Mouse (Mus musculus) adrenal gland, postnatal 10 days (tissue): ENCODE measurements at regions not wholly inside any gene's neighbourhood (a gene's known extent, or its start where the extent isn't known, plus 50 kb on each side); places are given as distances from the start of the nearest gene placed in this dataset.
"Not testable (repeated sequence)": the region's sequence is repeated elsewhere in the genome, so short reads cannot be mapped to it uniquely, and the experiment has no call there.

Experiments used
- DNase-seq: peaks from one replicate; pipeline ENCODE4 v3.0.0; 2021; ENCODE audit warnings: mixed read lengths

GRCm38 (mm10) chr15:8831720-8832620 is 121.4 kb upstream of the Slc1a3 start:
- DNase-seq = no peak

GRCm38 (mm10) chr15:8824861-8825260 is 114.3 kb upstream of the Slc1a3 start:
- DNase-seq = no peak

- not testable (repeated sequence) for DNase-seq
Observed at GRCm38 (mm10) chr15:8822795-8823194, 112.2 kb upstream of the Slc1a3 start.

DNA sequence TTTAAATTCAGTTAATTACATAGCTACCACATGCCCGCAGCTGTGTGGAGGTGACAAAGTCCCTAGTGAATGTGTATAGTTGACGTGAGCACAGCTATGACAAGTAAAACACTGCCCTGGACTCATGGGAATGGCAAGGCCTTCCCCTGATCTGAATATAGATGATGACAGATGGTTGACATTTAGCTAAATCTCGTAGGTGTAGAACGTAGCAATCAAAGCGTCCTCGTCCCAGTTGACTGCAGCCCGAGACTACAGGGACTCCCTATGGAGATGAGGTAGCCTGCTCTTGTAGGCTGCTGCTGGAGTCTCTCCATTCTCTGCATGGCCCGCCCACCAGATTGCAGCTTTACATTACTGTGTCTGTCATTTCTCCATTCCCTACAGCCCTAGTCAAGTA is 107.0 kb upstream of the Slc1a3 start:
- no peak for DNase-seq

GRCm38 (mm10) chr15:8816501-8817368 is 106.2 kb upstream of the Slc1a3 start:
- no peak for DNase-seq

GRCm38 (mm10) chr15:8815958-8816357 is 105.4 kb upstream of the Slc1a3 start:
- no peak for DNase-seq

DNA sequence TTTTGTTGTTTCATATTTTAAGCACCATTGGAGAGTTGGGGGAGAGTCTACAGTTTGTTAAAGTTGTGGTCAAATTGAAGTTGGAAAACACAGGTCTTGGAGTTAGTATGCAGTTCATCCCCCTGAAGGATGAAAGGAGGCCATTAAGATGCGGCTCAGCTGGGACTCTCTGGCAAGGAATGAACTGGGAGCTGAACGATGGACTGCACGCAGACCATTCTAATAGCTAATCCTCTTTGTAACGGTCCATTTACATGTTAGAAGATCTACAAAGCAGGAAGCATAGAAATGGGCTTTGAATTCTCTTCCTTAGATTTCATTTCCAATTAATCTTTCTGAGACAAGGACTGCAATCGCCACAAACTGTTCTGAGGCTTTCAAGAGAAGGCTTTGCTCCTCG is 104.7 kb upstream of the Slc1a3 start:
- DNase-seq = no peak

- peak; percentile 59 for DNase-seq
Observed at GRCm38 (mm10) chr15:8806354-8806753, 95.8 kb upstream of the Slc1a3 start.

DNA sequence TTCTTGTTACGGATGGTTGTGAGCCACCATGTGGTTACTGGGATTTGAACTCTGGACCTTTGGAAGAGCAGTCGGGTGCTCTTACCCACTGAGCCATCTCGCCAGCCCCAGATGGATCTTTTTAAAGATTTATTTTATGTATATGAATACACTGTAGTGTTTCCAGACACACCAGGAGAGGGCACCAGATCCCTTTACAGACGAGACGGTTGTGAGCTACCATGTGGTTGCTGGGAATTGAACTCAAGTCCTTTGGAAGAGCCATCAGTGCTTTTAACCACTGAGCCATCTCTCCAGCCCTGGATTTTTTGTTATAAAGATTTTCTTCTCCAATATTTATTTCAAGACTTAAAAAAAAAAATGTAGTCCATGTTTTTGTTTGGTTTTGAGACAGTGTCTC is 95.0 kb upstream of the Slc1a3 start:
- not testable (repeated sequence) for DNase-seq

- no peak for DNase-seq
Observed at GRCm38 (mm10) chr15:8802058-8802457, 91.5 kb upstream of the Slc1a3 start.

GRCm38 (mm10) chr15:8797015-8797414 is 86.5 kb upstream of the Slc1a3 start:
- no peak for DNase-seq

- DNase-seq = no peak
Observed at GRCm38 (mm10) chr15:8792106-8792505, 81.5 kb upstream of the Slc1a3 start.

GRCm38 (mm10) chr15:8789924-8790323 is 79.4 kb upstream of the Slc1a3 start:
- DNase-seq = no peak

- no peak for DNase-seq
Observed at GRCm38 (mm10) chr15:8789000-8789399, 78.4 kb upstream of the Slc1a3 start.

DNA sequence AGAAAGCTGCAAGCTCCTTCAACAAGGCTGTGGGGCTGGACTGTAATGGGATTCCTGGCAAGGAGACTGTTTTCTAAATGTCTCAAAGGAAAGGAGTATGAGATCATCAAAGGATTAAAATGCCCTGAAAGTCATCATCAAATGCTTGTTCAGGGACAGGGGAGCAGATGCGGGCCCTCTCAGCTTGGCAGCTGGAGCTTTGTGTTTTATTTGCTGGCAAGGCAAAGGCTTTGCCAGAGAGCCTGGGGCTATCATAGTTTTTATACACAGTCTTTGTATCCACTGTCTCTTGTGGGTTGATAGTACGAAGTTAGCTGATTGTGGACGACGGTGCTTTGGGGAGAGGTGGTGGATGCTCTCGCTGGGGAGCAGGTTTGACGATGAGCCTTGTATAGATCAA is 75.0 kb upstream of the Slc1a3 start:
- no peak for DNase-seq

- DNase-seq = no peak
Observed at GRCm38 (mm10) chr15:8783567-8783966, 73.0 kb upstream of the Slc1a3 start.

- DNase-seq = no peak
Observed at GRCm38 (mm10) chr15:8783036-8783435, 72.5 kb upstream of the Slc1a3 start.

DNA sequence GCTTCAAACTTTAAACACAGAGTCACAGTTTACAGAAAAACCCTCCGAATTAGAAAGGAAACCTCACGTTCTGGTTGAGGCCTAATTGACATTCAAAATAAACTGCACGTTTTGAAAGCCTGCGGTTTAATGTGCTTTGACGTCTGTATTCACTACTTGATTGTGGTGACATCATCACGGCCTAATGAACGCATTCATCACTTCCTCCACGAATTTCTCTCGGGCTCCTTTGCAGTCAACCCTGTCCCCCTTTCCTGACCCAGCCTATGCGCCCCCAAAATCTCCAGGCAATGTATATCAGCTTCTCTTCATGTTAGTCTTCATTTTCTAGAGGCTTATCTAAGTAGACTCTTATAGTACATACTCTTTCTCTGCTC is 71.6 kb upstream of the Slc1a3 start:
- DNase-seq = no peak

DNA sequence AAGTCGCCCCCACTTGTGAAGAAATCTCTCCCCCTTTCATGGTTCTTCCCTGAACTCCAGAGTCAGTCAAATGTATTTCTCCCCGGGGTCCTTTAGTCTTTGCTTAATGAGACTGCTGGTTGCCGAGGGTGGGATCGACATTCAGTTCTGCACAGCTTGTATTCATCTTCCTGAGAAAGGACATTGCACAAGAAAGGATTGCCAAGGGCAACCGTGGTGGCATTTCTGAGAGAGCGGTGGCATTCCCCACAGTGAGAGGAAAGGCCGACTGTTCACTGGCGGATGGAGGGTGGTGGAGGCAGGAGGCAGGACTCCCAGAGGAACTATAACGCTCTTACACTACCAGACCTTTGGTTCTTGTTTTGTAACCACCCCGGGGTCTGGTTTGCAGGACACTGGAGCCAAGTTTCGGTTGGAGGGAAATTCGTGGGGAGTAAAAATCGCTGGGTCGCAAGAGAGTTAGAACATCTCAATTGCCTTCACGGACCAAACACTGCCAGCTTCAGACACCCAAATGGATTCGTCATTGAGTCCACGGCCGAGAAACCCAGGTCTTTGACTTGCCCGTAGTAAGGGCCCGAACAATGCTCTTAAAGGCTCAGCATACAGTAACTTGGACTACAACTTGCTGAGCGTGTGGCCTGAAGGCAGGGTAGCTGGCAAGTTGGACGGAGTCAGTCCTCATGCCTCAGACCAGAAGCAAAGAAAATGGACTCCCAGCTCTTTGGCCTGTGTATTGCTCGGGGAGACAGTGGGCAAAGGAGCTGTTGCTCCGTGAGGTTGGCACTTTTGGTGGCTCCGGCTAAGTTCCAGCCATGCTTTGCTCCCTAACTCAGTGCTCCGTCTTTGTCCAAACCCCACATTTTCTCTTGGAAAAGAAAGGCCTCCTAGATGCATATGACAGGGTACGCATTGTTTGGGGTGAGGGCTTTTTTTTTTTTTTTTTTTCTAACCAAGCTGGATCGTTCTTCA is 70.9 kb upstream of the Slc1a3 start:
- DNase-seq = peak; percentile 27

GRCm38 (mm10) chr15:8780371-8780866 is 69.9 kb upstream of the Slc1a3 start:
- no peak for DNase-seq

DNA sequence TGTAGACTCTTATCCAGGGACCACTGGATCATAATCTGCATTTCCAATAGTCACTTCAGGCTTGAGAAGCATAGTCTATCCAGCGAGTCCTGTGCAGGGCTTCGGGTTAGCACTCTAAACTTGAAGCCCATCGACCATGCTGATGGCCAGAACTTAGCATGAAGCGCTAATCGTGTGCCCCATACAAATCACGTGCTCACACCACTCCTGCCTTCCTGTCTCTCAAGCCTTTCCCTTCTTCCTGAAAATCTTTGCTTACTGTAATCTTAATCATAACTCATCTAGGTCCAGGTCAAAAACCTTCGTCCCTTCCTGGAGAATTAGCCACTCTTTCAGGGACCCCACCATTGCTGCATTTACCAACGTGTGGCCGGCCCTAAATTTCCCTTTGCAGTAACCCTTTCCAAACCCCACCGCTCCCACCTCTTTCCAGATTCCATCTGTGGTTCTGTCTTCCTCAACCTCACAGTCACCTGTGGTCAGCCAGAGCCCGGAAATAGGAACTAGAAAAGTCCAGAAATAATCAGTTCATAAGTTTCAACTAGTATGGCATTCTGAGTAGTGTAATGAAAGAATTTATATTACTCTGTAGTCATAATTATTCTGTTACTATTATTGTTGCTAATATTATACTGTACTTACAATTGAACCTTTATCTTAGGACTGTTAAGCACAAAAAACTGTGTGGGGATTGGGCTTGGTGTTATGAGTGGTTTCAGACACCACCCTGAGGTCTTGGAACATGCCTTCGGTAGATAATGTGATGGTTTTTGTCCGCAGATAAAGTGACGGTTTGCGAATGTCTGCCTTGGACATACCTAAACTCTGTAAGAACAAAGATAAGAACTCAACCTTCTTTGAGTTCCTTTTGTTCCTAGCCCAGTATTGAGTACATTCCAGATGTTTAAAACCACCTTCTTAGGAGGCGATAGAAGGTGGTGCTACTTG is 57.3 kb upstream of the Slc1a3 start:
- no peak for DNase-seq
